Mouse (Mus musculus) intestine, postnatal 0 days (tissue): Measurements from ENCODE around the gene Txn2. TPM values are rescaled to one million over a fixed set of nuclear protein-coding genes. Genes with fewer than 3 reads are reported as not detected.

Experiments
- ATAC-seq: fragments of 200-750 bp; cut with Nextera tagmentation; 2 replicates; pipeline ENCODE4 v1.8.0; 2017; ENCODE audit warnings: mild to moderate bottlenecking, moderate TSS enrichment, moderate library complexity
- H3K27ac ChIP-seq: fragments of 300-500 bp; sonication (generic); 2 replicates; pipeline ENCODE4 v1.5.1; 2014; ENCODE audit warnings: mild to moderate bottlenecking, low read depth, low read length, moderate library complexity
- H3K27me3 ChIP-seq: fragments of 300-500 bp; sonication (generic); replicated peaks from 2 replicates; pipeline ENCODE4 v1.6.1; 2014; ENCODE audit warnings: low read length, mixed read lengths; ENCODE audit not compliant: control insufficient read depth, insufficient read depth
- H3K36me3 ChIP-seq: fragments of 300-500 bp; sonication (generic); 2 replicates; pipeline ENCODE4 v1.6.1; 2014; ENCODE audit warnings: mild to moderate bottlenecking, moderate library complexity; ENCODE audit not compliant: control insufficient read depth, insufficient read depth
- H3K4me1 ChIP-seq: fragments of 300-500 bp; sonication (generic); replicated peaks from 2 replicates; pipeline ENCODE4 v1.6.1; 2014; ENCODE audit warnings: antibody characterized with exemption, low read length, mixed read lengths; ENCODE audit not compliant: control insufficient read depth, insufficient read depth
- H3K4me2 ChIP-seq: fragments of 300-500 bp; sonication (generic); replicated peaks from 2 replicates; pipeline ENCODE4 v1.6.1; 2014; ENCODE audit warnings: low read depth, mild to moderate bottlenecking, moderate library complexity
- H3K4me3 ChIP-seq: fragments of 300-500 bp; sonication (generic); 2 replicates; pipeline ENCODE4 v1.5.1; 2014; ENCODE audit warnings: low read depth, low read length
- H3K9ac ChIP-seq: fragments of 300-500 bp; sonication (generic); 2 replicates; pipeline ENCODE4 v1.6.1; 2014; ENCODE audit warnings: mild to moderate bottlenecking, low read depth, low read length
- H3K9me3 ChIP-seq: fragments of 300-500 bp; sonication (generic); 2 replicates; pipeline ENCODE4 v1.6.1; 2016; ENCODE audit warnings: mixed run types; ENCODE audit not compliant: control insufficient read depth
- CTCF ChIP-seq: sonication (generic); IDR thresholded peaks from 2 replicates; pipeline ENCODE4 v1.5.1; 2016; ENCODE audit warnings: low read depth, mild to moderate bottlenecking, control low read depth, antibody characterized with exemption, moderate library complexity
- WGBS: fragments of 180-500 bp; shearing (Covaris S2); extraction: QIAGEN DNeasy Blood & Tissue Kit; methylation state at CpG from one replicate; pipeline ENCODE4 v1.1.7; 2014; 5-methylcytosine and 5-hydroxymethylcytosine counted together
- polyA plus RNA-seq: library from polyadenylated mRNA; unstranded; fragments of >200 nt; fragmentation: Nextera tagmentation; extraction: Ambion mirVana; gene quantifications from 2 replicates; pipeline ENCODE4 v1.2.1, GENCODE M21; 2015

The Txn2 gene
- polyA plus RNA-seq, 1 experiment from 2014 or later, result 173 TPM

DNA sequence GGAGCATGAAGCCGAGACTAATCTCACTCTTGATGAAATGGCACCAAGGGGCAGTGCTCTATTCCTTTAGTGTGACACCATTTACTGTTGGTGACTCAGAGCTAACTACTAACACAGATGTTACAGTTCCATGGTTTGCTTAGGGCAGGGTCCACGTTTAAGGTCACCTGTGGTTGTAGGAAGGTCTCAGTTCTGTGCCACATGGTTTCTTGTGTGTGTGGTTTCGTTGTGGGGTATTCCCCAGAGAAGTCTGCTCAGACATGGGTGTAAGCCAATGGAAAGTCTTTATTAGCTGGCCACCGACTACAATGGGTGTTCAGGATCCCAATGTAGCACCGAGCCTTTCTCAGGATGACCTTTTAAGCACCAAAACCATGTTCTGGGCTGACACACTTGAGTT lies 9.7 kb upstream of the Txn2 start:
- H3K9me3 ChIP-seq, result no peaks in the 10 kb centered on the region
- no peak overlapping the region for H3K4me2 ChIP-seq
- ATAC-seq, result peak; percentile 63; the same call in 1 of the 2 replicates
- WGBS, result 69% methylated on average over 5 of the region's 5 CpGs
- H3K4me1 ChIP-seq, result no peaks in the 10 kb centered on the region
- no peak overlapping the region for H3K27ac ChIP-seq
- TF ChIP-seq CTCF, result no peak
- no peaks in the 10 kb centered on the region; the same call in 1 of the 2 replicates for H3K27me3 ChIP-seq
- no peak overlapping the region for H3K9ac ChIP-seq
- no peak overlapping the region for H3K4me3 ChIP-seq
- no peaks in the 10 kb centered on the region for H3K36me3 ChIP-seq

DNA sequence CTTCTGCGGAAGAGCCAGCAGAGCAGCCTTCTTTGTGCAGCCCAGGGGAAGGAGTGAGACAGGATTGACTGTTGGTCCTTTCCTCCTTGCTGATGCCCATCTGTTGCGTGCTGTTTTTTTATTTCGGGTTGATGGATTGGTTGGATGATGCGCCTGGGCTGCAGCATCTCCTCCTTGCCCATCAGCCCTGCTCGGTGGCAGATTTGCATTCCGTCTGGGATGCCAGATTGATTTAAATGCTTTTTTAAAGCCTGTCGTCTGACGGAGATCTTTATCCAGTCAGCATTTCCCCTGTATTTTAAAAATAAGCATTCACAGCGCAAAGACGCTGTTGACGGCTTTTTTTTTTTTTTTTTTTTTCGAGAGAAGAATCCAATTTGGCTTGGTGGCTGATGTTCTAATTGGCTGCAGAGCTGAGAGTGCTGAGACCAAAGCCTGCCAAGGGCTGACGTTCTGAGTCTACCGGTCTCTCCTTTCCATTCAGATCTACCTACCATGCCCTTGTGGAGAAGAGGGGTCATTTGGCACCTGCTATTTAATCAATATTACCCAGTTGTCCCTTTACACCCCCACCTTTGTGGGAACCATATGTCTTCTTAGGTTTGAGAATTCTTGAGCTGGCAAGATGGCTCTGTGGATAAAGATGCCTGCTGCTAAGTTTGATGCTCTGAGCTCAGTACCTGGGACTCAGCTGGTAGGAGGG lies 7.0 kb upstream of the Txn2 start:
- TF ChIP-seq CTCF, result no peak
- H3K36me3 ChIP-seq, result no peaks in the 10 kb centered on the region
- H3K4me2 ChIP-seq, result no peak overlapping the region
- H3K27me3 ChIP-seq, result no peaks in the 10 kb centered on the region; the same call in 1 of the 2 replicates
- H3K4me3 ChIP-seq, result no peak overlapping the region
- H3K27ac ChIP-seq, result no peak overlapping the region
- WGBS, result 84% methylated on average over 14 of the region's 14 CpGs
- no peaks in the 10 kb centered on the region for H3K9me3 ChIP-seq
- ATAC-seq, result no peak
- H3K4me1 ChIP-seq, result no peaks in the 10 kb centered on the region
- H3K9ac ChIP-seq, result no peak overlapping the region

DNA sequence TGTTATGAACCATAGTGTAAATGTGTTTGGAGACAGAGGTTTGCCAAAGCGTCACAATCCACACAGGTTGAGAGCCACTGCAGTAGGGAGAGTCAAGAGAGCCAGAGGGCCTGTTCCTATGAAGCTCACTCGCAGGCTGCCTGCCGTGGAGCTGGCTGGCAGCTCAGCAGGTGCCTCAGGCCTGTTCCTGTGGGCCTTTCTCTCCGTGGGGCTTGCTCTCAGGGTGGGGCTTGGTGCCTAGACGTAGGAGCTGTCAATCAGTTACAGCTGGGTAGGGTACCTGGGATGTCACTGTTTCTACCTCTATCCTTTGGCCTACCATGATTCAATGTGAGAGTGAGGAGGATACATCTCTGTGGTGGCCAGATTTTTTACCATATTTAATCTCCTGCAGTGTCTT lies 6.2 kb upstream of the Txn2 start:
- Histone ChIP-seq H3K4me1 (no peaks in the 10 kb centered on the region), H3K36me3 (no peaks in the 10 kb centered on the region), H3K9me3 (no peaks in the 10 kb centered on the region), H3K27ac (no peak overlapping the region), H3K9ac (no peak overlapping the region), H3K27me3 (no peaks in the 10 kb centered on the region; the same call in 1 of the 2 replicates), H3K4me3 (no peak overlapping the region), H3K4me2 (no peak overlapping the region)
- TF ChIP-seq CTCF, result no peak
- ATAC-seq, result no peak
- 72% methylated on average over 5 of the region's 5 CpGs for WGBS

DNA sequence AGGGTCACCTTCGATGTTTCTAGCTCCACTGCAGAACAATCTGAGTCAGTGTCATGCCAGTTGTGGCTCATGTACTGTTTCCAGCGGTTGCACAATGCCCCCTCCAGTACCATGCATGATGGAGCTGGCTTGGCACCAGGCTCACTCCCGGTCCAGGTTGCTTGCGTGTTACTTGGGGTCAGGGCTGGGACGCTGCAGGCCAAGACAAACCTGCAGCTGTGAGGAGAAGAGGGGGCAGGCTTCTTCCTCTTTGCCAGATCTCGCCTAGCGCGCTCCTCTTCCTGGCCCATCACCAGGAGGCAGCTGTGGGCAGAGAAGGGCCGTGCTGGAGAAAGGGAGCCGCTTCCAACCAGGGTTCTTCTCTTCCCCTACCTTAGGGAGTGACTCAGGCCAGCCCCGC lies 5.5 kb upstream of the Txn2 start:
- no peaks in the 10 kb centered on the region; the same call in 1 of the 2 replicates for H3K27me3 ChIP-seq
- H3K9me3 ChIP-seq, result no peaks in the 10 kb centered on the region
- no peak overlapping the region for H3K27ac ChIP-seq
- no peaks in the 10 kb centered on the region for H3K36me3 ChIP-seq
- no peak overlapping the region for H3K4me3 ChIP-seq
- no peak for TF ChIP-seq CTCF
- H3K4me2 ChIP-seq, result no peak overlapping the region
- no peak for ATAC-seq
- no peak overlapping the region for H3K9ac ChIP-seq
- 78% methylated on average over 11 of the region's 11 CpGs for WGBS
- H3K4me1 ChIP-seq, result no peaks in the 10 kb centered on the region

DNA sequence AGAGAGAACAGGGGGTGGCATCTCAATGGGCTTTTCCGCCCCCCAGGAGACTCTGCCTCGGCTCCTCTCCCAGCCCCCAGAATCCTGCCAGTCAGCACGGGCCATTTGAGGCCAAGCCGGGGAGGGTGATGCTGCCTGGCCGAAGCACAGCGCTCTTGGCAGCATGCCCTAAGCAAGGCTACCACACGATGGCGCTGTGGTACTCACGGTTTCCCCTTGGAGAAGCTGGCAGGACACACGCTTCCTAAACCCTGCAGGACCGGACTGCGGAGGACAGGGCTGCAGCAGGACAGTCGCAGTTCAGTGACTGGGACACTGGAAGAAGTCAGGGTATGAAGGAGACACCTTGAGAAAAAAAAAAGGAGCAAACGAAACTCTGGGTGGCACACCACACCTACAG lies 5.0 kb upstream of the Txn2 start:
- no peaks in the 10 kb centered on the region; the same call in 1 of the 2 replicates for H3K27me3 ChIP-seq
- peak overlapping the region; percentile 35 for H3K4me2 ChIP-seq
- ATAC-seq, result no peak
- H3K36me3 ChIP-seq, result no peaks in the 10 kb centered on the region
- H3K9ac ChIP-seq, result no peak overlapping the region
- H3K9me3 ChIP-seq, result no peaks in the 10 kb centered on the region
- TF ChIP-seq CTCF, result peak; percentile 99
- H3K4me1 ChIP-seq, result no peaks in the 10 kb centered on the region
- WGBS, result under 1% methylated on average over 14 of the region's 14 CpGs
- H3K27ac ChIP-seq, result no peak overlapping the region
- H3K4me3 ChIP-seq, result no peak overlapping the region

DNA sequence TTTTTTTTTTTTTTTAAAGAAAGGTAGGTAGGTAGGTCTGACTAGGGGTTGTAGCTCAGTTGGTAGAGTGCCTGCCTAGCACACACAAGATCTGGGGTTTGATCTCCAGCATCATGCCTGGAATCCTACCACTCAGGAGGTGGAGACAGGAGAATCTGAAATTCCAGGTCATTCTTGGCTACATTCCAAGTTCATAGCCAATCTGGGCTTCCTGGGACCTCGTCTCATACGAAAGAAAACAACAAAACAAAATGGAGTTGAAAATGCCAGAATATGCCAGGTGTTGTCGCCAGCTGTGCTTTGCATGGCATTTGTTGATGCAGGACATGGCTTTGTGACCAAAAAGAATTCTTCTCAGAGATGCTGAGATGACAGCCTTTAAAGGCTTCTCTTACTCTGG lies 4.4 kb upstream of the Txn2 start:
- peak overlapping the region; percentile 35; the same call in 1 of the 2 replicates for H3K4me2 ChIP-seq
- 55% methylated on average over 3 of the region's 3 CpGs for WGBS
- H3K27me3 ChIP-seq, result no peaks in the 10 kb centered on the region; the same call in 1 of the 2 replicates
- H3K9me3 ChIP-seq, result no peaks in the 10 kb centered on the region
- H3K36me3 ChIP-seq, result no peaks in the 10 kb centered on the region
- TF ChIP-seq CTCF, result no peak
- no peak overlapping the region for H3K9ac ChIP-seq
- no peak for ATAC-seq
- no peak overlapping the region for H3K4me3 ChIP-seq
- no peaks in the 10 kb centered on the region for H3K4me1 ChIP-seq
- H3K27ac ChIP-seq, result no peak overlapping the region
